Mouse (Mus musculus) MEL (cell line): ENCODE measurements around the gene Nt5c1a. TPM values are rescaled to one million over a fixed set of nuclear protein-coding genes. Genes with fewer than 3 reads are reported as not detected.
A peak's percentile ranks its signal among the peaks of the same experiment; 100 is the strongest.

Source experiments
- DNase-seq: peaks from one replicate; pipeline ENCODE4 v3.0.0; 2011; ENCODE audit warnings: low read depth, low spot score
- H3K27ac ChIP-seq: 2 replicates; pipeline ENCODE4 v1.5.1; 2012; ENCODE audit warnings: low read depth, mild to moderate bottlenecking, control low read depth, low read length, moderate library complexity; ENCODE audit not compliant: control insufficient read depth
- H3K27me3 ChIP-seq, 2 experiments: fragments of 150-350 bp in 1 of 2; sonication (generic) in 1 of 2; 2 replicates each; pipeline ENCODE4 v1.6.1; 2012; ENCODE audit warnings: low read length in 2 of 2, mild to moderate bottlenecking in 2 of 2, improper control_type of control experiment in 1 of 2, moderate library complexity in 1 of 2; ENCODE audit not compliant: insufficient read depth in 2 of 2, control insufficient read depth in 1 of 2
- H3K36me3 ChIP-seq, 2 experiments: 2 replicates each; pipeline ENCODE4 v1.6.1; 2012 to 2014; ENCODE audit warnings: low read length in 2 of 2, improper control_type of control experiment in 1 of 2, inconsistent platforms in 1 of 2, mild to moderate bottlenecking in 1 of 2; ENCODE audit not compliant: insufficient read depth in 2 of 2, control insufficient read depth in 1 of 2
- H3K4me1 ChIP-seq, 2 experiments: fragments of 150-350 bp in 1 of 2; sonication (generic) in 1 of 2; 2 replicates each; pipeline ENCODE4 v1.6.1; 2012; ENCODE audit warnings: low read length in 2 of 2, improper control_type of control experiment in 1 of 2, mild to moderate bottlenecking in 1 of 2; ENCODE audit not compliant: insufficient read depth in 2 of 2, control insufficient read depth in 1 of 2
- H3K4me3 ChIP-seq, 2 experiments: fragments of 150-350 bp in 1 of 2; sonication (generic) in 1 of 2; 2 replicates each; pipeline ENCODE4 v1.5.1; 2012; ENCODE audit warnings: low read depth in 2 of 2, low read length in 2 of 2, mild to moderate bottlenecking in 2 of 2, moderate library complexity in 2 of 2, control low read depth in 1 of 2, improper control_type of control experiment in 1 of 2; ENCODE audit not compliant: control insufficient read depth in 1 of 2, insufficient read depth in 1 of 2
- H3K79me2 ChIP-seq: 2 replicates; pipeline ENCODE4 v1.6.1; 2012; ENCODE audit warnings: mild to moderate bottlenecking, low read length, moderate library complexity; ENCODE audit not compliant: control insufficient read depth, poor library complexity, insufficient read depth
- H3K9ac ChIP-seq: 2 replicates; pipeline ENCODE4 v1.6.1; 2012; ENCODE audit warnings: low read depth, mild to moderate bottlenecking, control low read depth, low read length, moderate library complexity; ENCODE audit not compliant: control insufficient read depth, poor library complexity, severe bottlenecking
- H3K9me3 ChIP-seq: fragments of 150-350 bp; sonication (generic); replicated peaks from 2 replicates; pipeline ENCODE4 v1.6.1; 2012; ENCODE audit warnings: mild to moderate bottlenecking, low read length, improper control_type of control experiment, moderate library complexity; ENCODE audit not compliant: insufficient read depth
- CHD1 ChIP-seq: IDR thresholded peaks from 2 replicates; pipeline ENCODE4 v1.6.1; 2012; ENCODE audit warnings: low read depth, mild to moderate bottlenecking, inconsistent platforms, low read length, improper control_type of control experiment
- CTCF ChIP-seq, 3 experiments: IDR thresholded peaks in 2 of 3; conservative IDR thresholded peaks in 1 of 3; 2 replicates each; pipeline ENCODE4 v1.5.1; 2011 to 2012; ENCODE audit warnings: low read length in 3 of 3, low read depth in 2 of 3, mild to moderate bottlenecking in 2 of 3, improper control_type of control experiment in 1 of 3, inconsistent platforms in 1 of 3, mixed read lengths in 1 of 3, moderate library complexity in 1 of 3; ENCODE audit not compliant: control insufficient read depth in 1 of 3, insufficient read depth in 1 of 3, poor library complexity in 1 of 3, severe bottlenecking in 1 of 3
- E2F4 ChIP-seq: IDR thresholded peaks from 2 replicates; pipeline ENCODE4 v1.6.1; 2011; ENCODE audit warnings: low read depth, low read length, improper control_type of control experiment, borderline replicate concordance
- ETS1 ChIP-seq: IDR thresholded peaks from 2 replicates; pipeline ENCODE4 v1.6.1; 2012; ENCODE audit warnings: low read depth, mild to moderate bottlenecking, inconsistent platforms, low read length, improper control_type of control experiment, moderate library complexity
- GATA1 ChIP-seq: IDR thresholded peaks from 2 replicates; pipeline ENCODE4 v1.6.1; 2011; ENCODE audit warnings: low read depth, low read length, improper control_type of control experiment
- MAZ ChIP-seq: IDR thresholded peaks from 2 replicates; pipeline ENCODE4 v1.6.1; 2012; ENCODE audit warnings: low read depth, mild to moderate bottlenecking, inconsistent platforms, low read length, improper control_type of control experiment
- MEF2A ChIP-seq: IDR thresholded peaks from 2 replicates; pipeline ENCODE4 v1.6.1; 2014; ENCODE audit warnings: low read depth, mild to moderate bottlenecking, inconsistent platforms, low read length, improper control_type of control experiment; ENCODE audit not compliant: poor library complexity, insufficient replicate concordance, severe bottlenecking; ENCODE audit errors: extremely low read depth
- MXI1 ChIP-seq: IDR thresholded peaks from 2 replicates; pipeline ENCODE4 v1.6.1; 2011; ENCODE audit warnings: mild to moderate bottlenecking, low read depth, low read length, improper control_type of control experiment
- MYC ChIP-seq: IDR thresholded peaks from 2 replicates; pipeline ENCODE4 v1.6.1; 2011; ENCODE audit warnings: low read depth, mild to moderate bottlenecking, low read length, improper control_type of control experiment, moderate library complexity
- POLR2AphosphoS5 ChIP-seq: IDR thresholded peaks from 2 replicates; pipeline ENCODE4 v1.6.1; 2012; ENCODE audit warnings: low read depth, borderline replicate concordance, mild to moderate bottlenecking, inconsistent platforms, low read length, moderate library complexity, mixed read lengths
- RAD21 ChIP-seq: IDR thresholded peaks from 2 replicates; pipeline ENCODE4 v1.6.1; 2011; ENCODE audit warnings: mild to moderate bottlenecking, low read depth, low read length, improper control_type of control experiment
- RCOR1 ChIP-seq: IDR thresholded peaks from 2 replicates; pipeline ENCODE4 v1.6.1; 2012; ENCODE audit warnings: low read depth, mild to moderate bottlenecking, inconsistent platforms, low read length, improper control_type of control experiment
- SMC3 ChIP-seq: IDR thresholded peaks from 2 replicates; pipeline ENCODE4 v1.6.1; 2011; ENCODE audit warnings: low read depth, low read length, improper control_type of control experiment
- TAL1 ChIP-seq: IDR thresholded peaks from 2 replicates; pipeline ENCODE4 v1.6.1; 2012; ENCODE audit warnings: mild to moderate bottlenecking, inconsistent platforms, low read length, moderate library complexity, mixed read lengths
- TBP ChIP-seq: IDR thresholded peaks from 2 replicates; pipeline ENCODE4 v1.8.0; 2011; ENCODE audit warnings: low read depth, low read length, improper control_type of control experiment
- TCF12 ChIP-seq: IDR thresholded peaks from 2 replicates; pipeline ENCODE4 v1.6.1; 2014; ENCODE audit warnings: low read depth, mild to moderate bottlenecking, inconsistent platforms, low read length, improper control_type of control experiment, moderate library complexity
- UBTF ChIP-seq: IDR thresholded peaks from 2 replicates; pipeline ENCODE4 v1.6.1; 2012; ENCODE audit warnings: low read depth, mild to moderate bottlenecking, inconsistent platforms, low read length, improper control_type of control experiment, moderate library complexity, borderline replicate concordance; ENCODE audit not compliant: insufficient read depth
- ZC3H11A ChIP-seq: IDR thresholded peaks from 2 replicates; pipeline ENCODE4 v1.6.1; 2012; ENCODE audit warnings: low read depth, mild to moderate bottlenecking, inconsistent platforms, low read length, improper control_type of control experiment
- ZMIZ1 ChIP-seq: IDR thresholded peaks from 2 replicates; pipeline ENCODE4 v1.6.1; 2012; ENCODE audit warnings: low read depth, mild to moderate bottlenecking, inconsistent platforms, low read length, improper control_type of control experiment, moderate library complexity
- ZNF384 ChIP-seq: IDR thresholded peaks from 2 replicates; pipeline ENCODE4 v1.6.1; 2012; ENCODE audit warnings: low read depth, mild to moderate bottlenecking, inconsistent platforms, low read length, improper control_type of control experiment
- polyA plus RNA-seq, 2 experiments: library from polyadenylated mRNA; stranded (reverse) in 1 of 2; unstranded in 1 of 2; fragments of >175 nt in 1 of 2; fragments of >200 nt in 1 of 2; gene quantifications; 2 replicates each; pipeline versions ENCODE4 v1.2.1 to v1.2.4; 2012; ENCODE audit warnings: low replicate concordance in 2 of 2, low read depth in 1 of 2; ENCODE audit not compliant: insufficient read length in 2 of 2, insufficient read depth in 1 of 2, missing spikeins in 1 of 2
- total RNA-seq: library from RNA; depleted of rRNA; stranded (reverse); fragments of 300-350 nt; gene quantifications from 2 replicates; pipeline ENCODE4 v1.2.3, GENCODE M21; 2012

The Nt5c1a gene
- total and polyA plus RNA-seq, 3 experiments: not detected

DNA sequence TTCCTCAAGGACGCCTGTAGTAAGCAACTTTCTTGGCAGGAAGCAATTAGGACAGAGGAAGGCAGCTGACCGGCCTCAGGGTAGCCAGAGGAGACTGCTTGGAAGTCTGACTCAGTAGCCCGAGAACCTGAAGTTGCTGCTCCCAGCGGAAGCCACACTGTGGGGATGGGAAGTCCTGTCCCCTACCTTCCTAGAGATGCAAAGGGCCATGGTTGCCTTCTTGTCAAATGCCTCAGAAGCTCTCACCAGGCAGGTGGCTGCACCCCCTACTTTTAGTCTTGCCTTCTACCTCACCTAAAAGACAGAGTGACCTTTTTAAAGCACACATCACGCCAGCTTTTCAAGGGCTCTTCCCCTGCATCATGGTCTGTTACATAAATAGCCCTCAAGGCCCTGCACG is 4.6 kb upstream of the Nt5c1a start:
- H3K27me3 ChIP-seq: peaks cover 9 to 22% of the 10 kb centered on the region in 2 experiments
- H3K36me3 ChIP-seq: no peaks in the 10 kb centered on the region; a peak in 1 of 4 replicates
- H3K9me3 ChIP-seq: no peaks in the 10 kb centered on the region
- no peaks in the 10 kb centered on the region; a peak in 1 of 4 replicates for H3K4me1 ChIP-seq
- DNase-seq: no peak
- no peaks in the 10 kb centered on the region for H3K79me2 ChIP-seq
- H3K27ac ChIP-seq: no peak overlapping the region
- no peak overlapping the region for H3K4me3 ChIP-seq
- H3K9ac ChIP-seq: no peak overlapping the region
- TF ChIP-seq GATA1: no peak
- TF ChIP-seq POLR2AphosphoS5: no peak
- TF ChIP-seq ETS1: no peak
- TF ChIP-seq RCOR1: no peak
- no peak for TF ChIP-seq ZMIZ1
- TF ChIP-seq MEF2A: no peak
- TF ChIP-seq MYC: no peak
- no peak for TF ChIP-seq TAL1
- TF ChIP-seq MAZ: no peak
- TF ChIP-seq CHD1: no peak
- TF ChIP-seq CTCF (IDR thresholded peaks at IDR 0.05 in 2 of 3, conservative IDR thresholded peaks at IDR 0.05 in 1 of 3; ENCODE audit: control insufficient read depth in 1 of 3, insufficient read depth in 1 of 3, low read depth in 2 of 3, low read length in 3 of 3, poor library complexity in 1 of 3, severe bottlenecking in 1 of 3): no peak
- no peak for TF ChIP-seq ZNF384
- no peak for TF ChIP-seq TBP
- TF ChIP-seq TCF12: no peak
- no peak for TF ChIP-seq UBTF
- TF ChIP-seq, all 39 proteins: peak for 0

DNA sequence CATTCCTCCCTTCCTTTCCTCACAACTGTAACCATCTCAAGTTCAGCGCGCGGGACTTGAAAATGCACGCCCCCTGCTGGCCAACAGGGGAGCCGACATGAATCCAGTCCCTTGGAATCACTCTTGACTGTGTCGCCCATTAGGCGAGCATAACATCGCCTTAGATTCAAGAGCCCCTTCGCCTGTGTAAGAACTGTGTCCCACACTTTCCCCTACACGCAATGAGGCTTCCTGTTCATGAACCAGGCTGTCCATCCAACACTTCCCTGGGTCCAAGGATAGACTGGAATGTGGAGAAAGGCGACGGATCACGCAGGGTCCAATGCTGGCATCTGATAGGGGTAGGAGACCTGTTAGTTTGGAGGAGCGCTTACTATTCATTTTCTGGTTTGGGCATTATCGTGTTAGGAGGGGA is 526 bp upstream of the Nt5c1a start:
- H3K36me3 ChIP-seq: no peaks in the 10 kb centered on the region; a peak in 1 of 4 replicates
- H3K79me2 ChIP-seq: no peaks in the 10 kb centered on the region
- peaks cover 9 to 19% of the 10 kb centered on the region in 2 experiments for H3K27me3 ChIP-seq
- H3K9ac ChIP-seq: no peak overlapping the region
- H3K4me1 ChIP-seq: no peaks in the 10 kb centered on the region; a peak in 1 of 4 replicates
- TF ChIP-seq MXI1 (no peak), SMC3 (peak; percentile 93), RAD21 (peak; percentile 54), ZC3H11A (peak; percentile 50), CTCF (IDR thresholded peaks at IDR 0.05 in 2 of 3, conservative IDR thresholded peaks at IDR 0.05 in 1 of 3; ENCODE audit: control insufficient read depth in 1 of 3, insufficient read depth in 1 of 3, low read depth in 2 of 3, low read length in 3 of 3, poor library complexity in 1 of 3, severe bottlenecking in 1 of 3) (peak; percentile 77 to 97 (median 94)), E2F4 (no peak), ZNF384 (no peak), TBP (no peak)
- TF ChIP-seq, all 39 proteins: peak for 4
- no peak overlapping the region for H3K4me3 ChIP-seq
- peak; percentile 64 for DNase-seq
- H3K9me3 ChIP-seq: no peaks in the 10 kb centered on the region
- H3K27ac ChIP-seq: no peak overlapping the region
